Mouse (Mus musculus): ENCODE results near the gene Itgbl1. TPM values are rescaled to one million over a fixed set of nuclear protein-coding genes. Genes with fewer than 3 reads are reported as not detected.

Itgbl1 gene
- polyA plus RNA-seq, 1 experiment from 2014 or later, result 1.1 TPM

DNA sequence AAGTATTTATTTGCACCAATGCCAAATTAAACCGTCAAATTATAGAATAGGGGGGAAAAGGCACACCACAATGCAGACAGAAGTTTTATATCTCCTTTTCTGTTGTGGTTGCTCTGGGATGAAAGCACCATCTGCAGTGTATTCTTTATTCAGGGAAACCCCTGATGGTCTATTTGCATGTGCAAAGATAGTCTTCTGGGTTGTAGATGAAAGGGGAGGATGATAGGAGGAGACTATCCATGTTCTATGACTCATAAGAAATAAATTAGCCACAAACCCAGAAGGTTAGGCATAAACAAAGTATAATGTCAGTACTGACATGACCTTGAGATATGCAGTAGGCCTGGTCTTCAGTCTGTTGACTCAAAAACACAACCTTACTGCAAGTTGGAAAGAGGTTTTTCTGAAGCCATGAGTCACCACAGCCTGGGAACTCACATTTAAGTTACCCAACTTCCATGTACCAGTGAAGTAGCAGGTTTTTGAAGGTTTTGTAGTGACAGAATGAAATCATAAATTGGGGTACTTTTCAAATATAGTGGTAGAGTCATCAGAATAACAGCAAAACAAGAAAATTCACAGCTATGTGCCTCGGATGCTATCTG is 330.9 kb downstream of the Itgbl1 start:
- 64% methylated on average over 2 of the region's 2 CpGs for WGBS
- H3K27ac ChIP-seq, result no peak overlapping the region
- no peak overlapping the region for H3K4me3 ChIP-seq
- no peaks in the 10 kb centered on the region for H3K4me1 ChIP-seq (replicated peaks)
- H3K36me3 ChIP-seq, result no peaks in the 10 kb centered on the region
- H3K4me2 ChIP-seq, result no peak overlapping the region
- no peak overlapping the region for H3K9ac ChIP-seq
- no peaks in the 10 kb centered on the region for H3K9me3 ChIP-seq (replicated peaks)
- H3K27me3 ChIP-seq, result no peaks in the 10 kb centered on the region
- ATAC-seq (replicated peaks; ENCODE audit: insufficient number of reproducible peaks, insufficient read depth, low FRiP score, low read depth), result no peak

Other genes with a start within 250 kb of the Itgbl1 start
- 0.10 and 0.30 TPM in 2 replicates for gene Nalcn, start 32.8 kb upstream of the Itgbl1 start, polyA plus RNA-seq (2015; fragmentation: Nextera tagmentation; extraction: Ambion mirVana)

Data from heart, embryonic 15.5 days (tissue).